Mouse (Mus musculus) embryo, embryonic 10.5 days (tissue): ENCODE results near the gene Atxn1.

Experiments
- DNase-seq: peaks from one replicate; pipeline ENCODE4 v3.0.0-alpha.2; 2015; ENCODE audit warnings: low spot score

Atxn1 gene

DNA sequence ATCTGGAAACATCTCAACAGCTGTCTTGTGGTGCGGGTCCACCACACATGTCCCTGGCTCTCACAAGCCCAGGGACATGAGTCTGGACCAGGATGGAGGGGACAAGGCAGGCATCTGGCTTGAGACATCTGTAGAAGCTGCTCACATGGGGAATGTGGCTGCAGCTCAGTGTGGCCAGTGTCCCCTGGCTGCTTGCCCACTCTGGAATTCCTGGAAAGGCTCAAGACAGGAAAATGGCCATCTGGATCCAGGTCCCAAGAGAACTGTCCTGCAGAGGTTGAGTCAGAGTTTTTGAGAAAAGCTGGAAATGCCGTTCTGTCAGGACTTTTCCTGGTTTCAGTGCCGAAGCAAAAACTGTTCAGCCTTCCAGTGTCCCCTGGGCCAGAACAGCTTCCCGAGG lies 388.6 kb downstream of the Atxn1 start:
- DNase-seq, result no peak

DNA sequence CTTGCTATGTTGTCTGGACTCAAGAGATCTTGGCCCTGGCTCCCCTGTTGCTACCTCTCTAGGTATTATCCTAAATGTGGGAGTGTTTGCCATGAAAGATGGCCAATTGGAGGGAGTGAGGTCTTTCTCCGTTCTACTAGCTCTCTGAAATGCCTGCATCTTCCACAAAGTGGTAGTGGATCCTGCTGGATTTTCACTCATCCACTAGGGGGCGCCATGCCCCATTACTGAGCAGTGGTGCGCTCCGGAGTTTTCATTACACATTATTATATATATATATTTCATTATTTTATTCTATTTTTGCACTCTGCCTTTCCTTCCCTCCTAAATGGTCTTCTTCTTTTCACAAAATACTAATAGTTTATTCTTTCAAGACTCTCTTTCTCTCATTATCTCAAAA lies 392.0 kb downstream of the Atxn1 start:
- DNase-seq, result peak; percentile 71

DNA sequence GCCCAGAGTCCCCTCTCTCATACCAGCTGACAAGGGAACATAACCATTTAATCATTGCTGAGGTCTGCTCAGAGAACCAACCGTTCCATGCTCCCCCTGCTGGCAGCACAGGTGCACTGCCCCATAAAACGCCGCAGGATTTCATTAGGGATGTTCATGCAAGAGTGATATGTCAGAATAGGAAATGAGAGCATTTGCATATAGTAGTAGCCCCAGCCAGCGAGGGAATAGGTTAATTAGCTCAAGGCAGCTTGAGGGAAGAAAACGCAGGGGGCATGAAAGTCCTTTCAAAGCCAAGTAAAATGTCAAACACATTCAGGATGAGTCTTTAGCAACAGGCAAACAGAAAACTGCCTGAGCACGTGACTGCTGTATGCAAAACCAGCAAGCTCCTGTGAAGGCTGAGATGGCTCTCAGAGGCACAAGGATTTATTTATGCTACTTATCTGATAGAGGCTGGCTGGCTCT lies 393.0 kb downstream of the Atxn1 start:
- peak; percentile 91 for DNase-seq

DNA sequence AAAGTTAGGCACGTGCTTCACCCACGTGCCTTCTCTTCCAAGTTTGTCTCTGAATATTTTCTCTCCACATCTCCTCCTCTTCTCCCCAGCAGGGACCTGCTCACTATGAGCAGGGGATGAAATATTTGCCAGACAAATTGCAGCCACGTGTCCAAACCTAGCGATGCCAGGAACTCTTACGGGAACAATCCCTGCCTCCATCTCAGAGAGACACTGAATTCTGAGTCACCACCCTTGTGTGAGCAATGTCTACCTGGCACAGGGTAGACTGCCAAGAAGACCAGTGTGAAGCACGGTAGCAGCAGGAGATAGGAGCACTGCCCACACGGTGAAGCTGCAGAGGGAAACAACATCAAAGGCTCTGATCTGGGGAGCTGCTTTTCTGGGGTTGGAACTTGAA lies 394.9 kb downstream of the Atxn1 start:
- DNase-seq, result no peak

DNA sequence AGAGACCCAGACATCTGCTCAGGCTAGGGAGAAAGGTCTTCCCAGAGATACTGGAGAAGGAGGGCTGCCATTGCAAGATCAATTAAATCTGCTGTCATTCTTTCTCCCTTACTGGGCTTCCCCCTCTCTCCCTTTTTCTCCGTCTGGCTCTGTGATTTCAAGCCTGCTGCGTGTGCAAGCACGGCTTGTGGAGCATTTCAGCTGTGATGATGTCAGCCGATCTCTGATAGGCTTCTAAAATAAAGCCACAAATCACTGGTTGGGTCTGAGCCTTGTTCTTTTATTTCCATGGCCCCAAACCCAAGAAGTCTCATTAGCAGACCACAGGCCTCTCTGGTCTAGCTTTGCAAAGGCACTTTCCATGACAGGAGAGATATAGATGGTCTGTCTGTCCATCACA lies 399.9 kb downstream of the Atxn1 start:
- no peak for DNase-seq

DNA sequence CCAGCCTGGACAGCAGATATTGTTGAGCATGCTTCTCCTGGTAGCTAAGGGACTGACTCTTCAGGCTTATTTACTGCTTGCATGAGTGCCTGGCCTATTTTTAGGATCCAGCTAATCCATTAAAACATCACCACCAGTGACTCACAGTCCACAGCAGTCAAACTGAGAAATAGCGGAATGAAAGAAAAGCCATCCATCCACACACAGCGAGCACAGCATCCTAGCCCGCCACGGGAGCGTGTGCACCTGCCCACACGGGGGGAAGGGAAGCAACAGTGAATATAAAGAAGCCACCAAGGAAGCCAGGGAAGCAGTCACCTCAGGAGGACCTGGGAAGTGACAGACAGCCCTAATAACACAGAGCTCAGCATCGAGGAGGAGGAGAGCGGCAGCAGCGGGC lies 402.8 kb downstream of the Atxn1 start:
- DNase-seq, result no peak

DNA sequence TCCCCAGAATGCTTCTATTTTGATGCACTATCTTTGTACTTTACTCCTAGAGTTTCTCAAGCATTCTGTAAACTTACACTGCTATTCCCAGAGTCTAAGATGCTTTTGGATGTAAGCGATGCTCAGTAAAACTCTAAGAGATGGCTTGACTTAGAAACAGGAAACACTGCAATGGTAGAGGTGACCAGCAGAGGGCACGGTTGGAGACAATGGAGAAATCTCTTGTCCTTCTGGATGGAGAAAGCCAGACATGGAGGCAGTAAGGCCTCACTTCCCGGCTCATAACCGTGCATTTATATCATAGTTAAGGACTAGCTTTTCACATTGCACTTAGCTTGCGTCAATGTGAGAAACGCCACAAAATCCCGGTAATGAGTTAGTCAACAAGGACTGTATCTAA lies 404.3 kb downstream of the Atxn1 start:
- DNase-seq, result peak; percentile 68

DNA sequence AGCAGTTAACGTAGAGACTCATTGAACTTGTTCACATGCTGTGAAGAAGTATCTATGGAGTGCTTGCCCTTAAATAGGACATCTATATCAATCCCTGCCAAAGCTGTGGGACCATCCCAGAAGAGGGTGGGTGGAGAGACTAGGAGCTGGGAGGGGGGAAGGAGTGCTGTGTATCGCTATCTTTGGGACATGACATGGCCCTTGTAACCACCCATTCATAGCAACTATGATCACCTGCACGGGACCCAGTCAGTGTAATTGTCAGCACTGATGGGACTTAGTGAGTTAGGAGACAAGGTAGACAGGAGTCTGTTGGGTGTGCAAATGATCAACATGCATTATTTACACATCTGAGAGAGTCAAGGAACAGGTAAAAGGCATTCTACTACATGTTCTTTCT lies 405.6 kb downstream of the Atxn1 start:
- DNase-seq, result no peak

DNA sequence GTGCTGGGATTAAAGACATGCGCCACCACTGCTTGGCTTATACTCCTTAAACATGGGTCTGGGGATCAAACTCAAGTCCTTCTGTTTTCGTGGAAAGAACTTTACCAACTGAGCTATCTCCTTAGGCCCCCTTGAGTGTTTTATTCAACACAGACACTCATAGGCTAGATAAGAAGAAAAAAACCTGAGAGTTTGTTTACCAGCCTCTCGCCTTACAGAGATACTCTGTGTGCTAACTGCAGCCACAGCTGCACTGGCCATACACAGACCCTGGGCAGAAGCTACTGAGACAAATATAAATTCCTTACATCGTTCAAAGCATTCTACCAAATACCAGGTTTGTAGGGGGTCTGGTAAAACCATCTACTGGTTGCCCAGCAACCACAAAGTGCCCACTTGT lies 406.4 kb downstream of the Atxn1 start:
- DNase-seq, result no peak

DNA sequence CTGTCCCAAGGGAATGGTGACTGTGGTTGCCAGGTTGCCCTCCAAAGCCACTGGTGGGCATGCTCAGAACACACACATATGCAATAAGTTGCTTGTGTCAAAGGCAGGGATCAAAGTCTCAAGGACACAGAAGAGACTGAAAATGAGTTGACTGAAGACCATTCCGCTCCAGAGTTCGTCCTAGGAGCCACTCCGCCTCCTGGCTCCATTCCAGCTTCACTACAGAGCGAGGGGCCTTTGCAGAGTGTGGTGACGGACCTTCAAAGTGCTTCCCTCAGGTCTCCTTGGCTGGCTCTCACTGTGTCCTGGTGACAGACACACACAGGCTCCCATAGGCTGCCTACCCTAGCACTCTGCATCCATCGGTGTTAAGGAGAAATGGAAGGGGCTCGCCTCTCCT lies 411.1 kb downstream of the Atxn1 start:
- DNase-seq, result no peak

DNA sequence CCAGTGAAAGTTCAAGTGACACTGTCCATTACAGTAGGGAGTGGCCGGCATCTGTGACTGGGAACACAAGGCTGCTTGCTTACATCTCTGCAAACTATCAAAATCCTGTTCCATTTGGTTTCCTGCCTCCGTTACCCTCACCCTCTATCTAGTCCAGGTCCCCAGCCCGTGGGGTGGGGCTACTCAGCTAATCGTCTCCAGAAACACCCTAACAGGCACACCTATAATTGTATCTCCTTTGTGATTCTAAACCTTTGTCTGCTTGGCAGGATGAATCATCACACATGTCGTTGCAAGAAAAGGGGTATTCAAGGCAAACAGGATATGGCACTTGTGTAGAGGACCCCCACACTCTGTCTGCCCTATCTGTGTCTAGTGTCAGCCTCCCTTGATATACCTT lies 417.3 kb downstream of the Atxn1 start:
- DNase-seq, result no peak

DNA sequence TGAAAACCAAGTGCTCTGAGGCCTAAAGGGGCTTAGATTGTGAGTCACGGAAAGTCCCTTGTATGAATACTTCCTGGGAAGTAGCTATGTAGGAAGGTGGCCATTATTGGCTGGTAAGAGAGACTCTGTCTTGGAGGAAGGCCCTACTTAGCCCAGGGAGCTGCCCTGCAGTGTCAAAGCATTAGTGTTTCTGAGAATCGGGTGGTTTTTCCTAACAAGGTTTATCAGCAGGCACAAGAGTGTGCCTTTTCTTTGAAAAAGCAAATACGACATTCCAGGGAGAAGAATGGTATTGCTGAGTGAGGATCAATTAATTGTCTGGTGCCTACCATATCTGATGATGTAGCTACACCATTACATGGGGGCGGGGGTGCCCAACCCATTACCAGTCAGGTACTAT lies 417.9 kb downstream of the Atxn1 start:
- no peak for DNase-seq

DNA sequence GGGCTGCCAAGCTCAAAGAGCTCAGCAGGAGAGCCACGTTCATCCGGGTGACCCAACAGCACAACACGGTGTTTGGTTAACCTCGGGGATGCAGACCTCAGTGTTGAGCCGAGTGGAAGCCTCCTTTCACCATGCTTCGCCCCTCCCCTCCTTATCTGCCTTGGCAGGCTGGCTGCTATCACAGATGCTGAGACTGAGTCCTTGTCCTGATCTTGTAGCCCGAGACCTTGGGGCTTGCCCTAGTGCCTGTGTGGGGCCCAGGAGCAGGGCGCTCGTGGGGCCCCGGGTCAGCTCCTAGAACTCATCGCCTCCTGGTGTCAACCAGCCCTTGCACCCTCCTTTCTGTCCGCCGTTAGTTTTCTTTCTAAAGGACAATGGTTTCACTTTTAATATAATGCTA lies 418.8 kb downstream of the Atxn1 start:
- DNase-seq, result no peak

DNA sequence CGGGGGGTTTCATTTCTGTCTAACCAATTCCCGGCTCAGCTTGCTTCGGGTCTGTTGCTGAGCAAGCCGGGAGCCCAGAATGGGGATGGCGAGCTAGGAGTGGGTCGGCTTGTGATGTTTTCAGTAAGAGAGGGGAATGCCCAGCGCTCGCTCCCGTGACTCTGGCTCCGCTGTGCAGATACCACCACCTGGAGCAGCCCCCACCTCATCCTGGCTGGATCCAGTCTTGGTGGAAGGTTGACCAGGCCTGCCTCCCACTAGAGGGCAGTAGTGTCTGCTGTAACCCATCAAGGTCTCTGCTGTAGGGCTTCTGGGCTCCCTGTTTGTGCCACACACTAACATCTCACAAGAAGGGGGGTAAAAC lies 425.6 kb downstream of the Atxn1 start:
- peak; percentile 90 for DNase-seq

DNA sequence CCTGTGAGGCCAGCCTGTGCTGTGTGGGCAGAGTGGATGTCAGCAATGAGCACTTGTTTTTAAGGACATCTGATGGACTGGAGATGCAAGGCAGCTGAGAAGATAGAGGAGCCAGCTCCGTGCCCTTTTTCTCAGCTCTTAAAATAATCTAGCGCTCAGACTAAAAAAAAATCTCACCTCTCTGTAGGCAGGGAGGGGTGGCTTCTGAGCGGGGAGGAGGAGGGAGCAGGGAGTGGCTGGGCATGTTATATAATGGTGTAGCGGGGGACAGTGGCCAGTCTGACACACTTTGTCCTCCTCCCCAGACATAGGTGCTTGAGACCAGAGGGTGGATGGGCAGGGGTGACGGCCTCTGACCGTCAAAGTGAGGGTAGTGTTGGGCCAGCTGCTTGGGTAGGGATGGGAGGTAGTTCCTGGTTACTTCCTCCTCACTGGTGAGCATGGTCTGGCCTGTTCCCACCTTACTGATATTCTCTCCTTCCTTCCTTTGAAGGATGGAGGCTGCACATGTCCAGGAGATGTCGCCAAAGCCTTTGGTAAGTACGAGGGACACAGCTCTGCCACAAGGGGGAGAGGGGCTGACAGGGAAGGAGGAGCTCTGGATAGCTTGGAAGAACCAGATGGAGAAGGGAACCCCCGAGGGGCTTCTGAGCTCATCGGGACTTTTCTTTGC lies 426.1 kb downstream of the Atxn1 start:
- DNase-seq, result peak; percentile 91

DNA sequence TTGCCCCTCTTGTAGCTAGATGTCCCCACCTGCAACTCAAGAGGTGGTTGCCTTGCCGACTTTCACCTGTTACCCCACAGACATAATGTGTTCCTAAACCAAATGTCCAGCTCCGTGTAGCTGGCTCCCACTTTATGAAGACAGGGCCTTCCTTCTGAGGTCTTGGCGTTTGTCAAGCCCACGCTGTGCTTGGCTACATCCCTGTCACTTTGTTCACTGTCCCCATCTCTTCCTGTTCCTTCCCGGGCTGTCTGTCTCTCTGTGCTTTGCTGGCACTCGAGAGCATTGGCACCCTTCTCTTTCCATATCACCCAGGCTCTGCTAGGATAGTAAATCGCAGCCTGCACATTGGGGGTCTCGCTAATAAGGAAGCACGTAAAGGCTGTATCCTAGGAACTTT lies 426.7 kb downstream of the Atxn1 start:
- no peak for DNase-seq

DNA sequence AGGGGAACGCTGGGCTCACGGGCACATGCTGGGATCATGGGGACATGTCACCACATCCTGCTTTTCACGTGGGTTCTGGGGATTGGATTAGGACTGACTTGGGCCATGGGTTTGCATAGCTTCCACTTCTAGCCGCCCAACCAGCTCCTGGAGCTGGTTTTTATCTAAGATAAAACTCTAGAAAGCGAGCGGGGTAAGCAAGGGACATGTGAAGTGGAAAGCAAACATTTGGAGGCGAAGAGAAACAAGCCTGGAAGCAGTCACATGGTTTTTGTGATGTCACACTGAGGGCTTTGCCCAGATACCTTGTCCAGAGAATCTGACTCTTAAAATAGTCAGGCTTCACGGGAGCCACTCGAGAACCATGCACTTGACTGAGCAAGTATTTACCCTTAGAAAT lies 427.7 kb downstream of the Atxn1 start:
- no peak for DNase-seq

DNA sequence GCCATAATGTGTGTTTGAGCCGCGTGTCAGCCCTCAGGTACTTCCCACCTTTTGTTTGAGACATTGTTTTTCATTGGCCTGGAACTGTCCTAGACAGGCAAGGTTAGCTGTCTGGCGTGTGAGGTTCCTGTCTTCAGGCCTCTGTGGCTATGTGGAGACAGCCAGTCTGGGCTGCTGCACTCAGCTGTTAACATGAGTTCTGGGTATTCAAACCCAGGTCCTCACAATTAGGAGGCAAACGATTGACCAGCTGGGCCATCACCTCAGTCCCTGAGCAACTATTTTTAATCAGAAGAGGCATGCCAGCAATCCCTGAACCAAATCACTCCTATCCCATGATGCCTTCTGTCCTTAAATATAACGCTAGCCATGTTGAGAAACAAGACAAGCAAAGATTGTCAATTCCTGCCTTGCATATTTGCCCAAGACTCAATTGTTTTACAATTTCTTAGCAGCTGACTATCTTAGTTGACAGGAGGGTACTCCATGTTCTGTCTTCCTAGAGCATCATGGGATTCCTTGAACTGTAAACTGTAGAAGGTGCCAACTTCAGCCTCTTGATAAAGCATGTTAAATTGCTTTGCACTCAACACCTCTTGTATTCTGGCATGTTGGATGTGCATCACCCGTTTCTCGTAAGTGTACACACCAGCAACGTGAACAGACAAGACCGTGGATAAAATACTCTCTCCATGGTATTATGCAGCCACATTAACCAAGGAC lies 428.9 kb downstream of the Atxn1 start:
- DNase-seq, result no peak

DNA sequence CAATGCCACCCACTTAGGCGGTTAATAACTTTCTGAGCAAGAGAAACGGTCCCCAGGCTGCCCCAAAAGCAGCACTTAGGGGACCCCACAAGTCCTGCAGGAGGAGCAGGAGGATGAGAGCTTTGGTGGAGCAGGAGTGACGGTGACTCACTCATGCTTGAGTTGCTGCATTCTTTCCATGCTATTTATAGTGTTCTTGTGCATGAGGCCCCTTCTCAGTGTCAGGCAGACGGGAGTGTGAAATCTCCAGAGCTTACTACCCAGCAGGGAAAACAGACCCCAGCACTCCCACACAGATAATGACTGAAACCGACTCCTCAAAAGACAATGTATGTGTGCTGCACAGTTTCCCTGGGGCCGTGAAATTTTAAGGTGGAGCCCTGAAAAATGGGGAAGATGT lies 434.1 kb downstream of the Atxn1 start:
- peak; percentile 44 for DNase-seq

DNA sequence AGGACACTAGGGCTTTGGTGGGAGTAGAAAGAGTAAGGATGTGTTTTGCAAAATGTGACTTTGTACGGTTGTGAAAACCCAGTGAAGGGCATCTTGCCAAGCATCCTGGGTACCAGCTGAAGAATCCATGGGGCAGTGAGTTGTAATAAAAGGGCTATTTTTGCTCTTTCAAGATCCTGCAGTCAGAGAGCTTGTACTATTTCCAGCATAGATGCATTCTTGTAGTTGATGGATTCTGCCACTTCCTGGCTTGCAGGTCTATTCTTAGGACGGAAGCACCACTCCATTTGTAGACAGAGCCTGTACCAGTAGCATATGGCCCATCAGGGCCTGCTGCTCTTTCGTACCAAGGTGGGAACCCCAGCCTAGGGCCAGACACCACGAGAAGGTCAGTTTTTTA lies 436.0 kb downstream of the Atxn1 start:
- DNase-seq, result no peak

DNA sequence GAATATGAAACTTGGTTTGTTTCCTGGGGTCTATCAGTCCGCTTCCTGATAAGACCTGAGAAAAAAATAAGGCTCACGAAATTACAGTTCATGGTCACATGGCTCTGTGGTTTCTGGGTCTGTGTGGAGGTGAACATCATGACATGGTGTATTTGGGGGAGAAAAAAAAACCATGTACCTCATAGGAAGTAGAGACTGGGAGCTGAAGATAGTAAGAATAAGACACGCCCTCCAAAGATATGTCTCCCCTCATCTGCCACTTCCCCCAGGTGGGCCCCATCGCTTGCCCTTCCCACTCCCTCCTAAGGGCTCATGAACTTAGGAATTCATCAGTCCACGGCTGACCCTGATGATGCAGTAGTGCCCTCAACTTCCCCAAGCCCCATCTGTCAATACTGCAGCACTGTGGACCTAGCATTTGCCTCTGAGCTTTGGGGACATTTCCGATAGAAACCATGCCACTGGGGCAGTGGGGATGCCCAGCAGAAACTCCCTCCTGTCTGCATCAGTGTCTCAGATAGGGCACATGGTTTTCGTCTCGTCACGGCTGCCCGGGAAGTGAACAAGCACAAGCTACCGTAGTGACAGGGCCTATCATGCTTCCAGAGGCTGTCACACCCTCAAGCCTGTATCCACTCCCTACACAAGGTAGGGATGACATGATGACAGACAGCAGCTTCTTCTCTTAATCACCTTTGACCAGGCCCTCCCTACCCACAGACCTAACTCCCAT lies 437.4 kb downstream of the Atxn1 start:
- DNase-seq, result no peak

DNA sequence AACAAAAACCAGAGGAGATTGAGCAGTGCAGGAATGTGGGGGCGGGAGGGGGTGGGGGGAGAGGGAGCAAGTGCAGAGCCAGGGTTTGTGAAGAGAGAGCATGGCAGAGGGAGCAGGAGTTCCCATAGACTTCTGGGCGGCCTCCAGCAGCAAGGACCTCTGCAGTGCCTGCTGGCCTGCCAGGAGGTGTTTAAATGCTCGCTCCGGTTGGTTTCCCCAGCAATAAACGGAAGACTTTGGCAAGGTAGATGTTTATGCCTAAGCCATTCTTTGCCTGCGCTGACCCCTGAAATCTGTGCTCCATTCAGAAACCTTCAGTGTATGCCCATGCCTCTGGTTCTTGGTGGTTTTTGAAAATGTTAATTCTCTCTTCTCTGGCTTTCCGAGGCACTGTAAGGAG lies 438.6 kb downstream of the Atxn1 start:
- peak; percentile 35 for DNase-seq

DNA sequence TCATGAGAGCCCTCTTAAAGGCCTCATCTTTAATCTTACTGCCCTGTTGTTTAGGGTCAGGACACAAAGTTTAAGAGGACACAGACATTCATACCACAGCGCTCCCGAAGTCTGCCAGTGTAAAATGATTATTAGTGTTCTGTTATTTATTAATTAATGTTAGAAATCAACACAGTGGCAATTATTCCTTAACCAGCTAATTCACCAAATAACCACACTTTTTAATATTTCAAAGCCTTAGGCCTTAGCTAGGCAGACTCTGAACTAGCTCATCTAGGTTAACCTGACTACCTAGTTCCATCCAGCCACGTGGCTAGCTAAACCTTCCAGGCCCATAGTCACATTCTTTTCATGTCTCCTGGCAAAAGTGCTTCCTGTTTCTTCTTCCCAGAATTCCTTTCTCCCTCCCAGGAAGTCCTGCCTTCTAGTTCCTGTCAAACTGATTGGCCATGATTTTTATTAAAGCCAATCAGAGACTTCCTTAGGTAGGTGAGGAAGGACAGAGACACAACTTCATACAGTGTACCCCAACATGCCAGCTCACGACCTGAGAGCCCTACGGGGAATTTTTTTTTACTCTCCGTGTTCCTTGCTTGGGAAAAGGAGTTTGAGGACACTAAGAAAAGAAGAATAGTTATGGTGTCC lies 439.9 kb downstream of the Atxn1 start:
- DNase-seq, result no peak
